Mouse (Mus musculus) heart, adult 2 months (tissue): ENCODE results near the gene Gm28729.

Experiments used
- CTCF ChIP-seq: fragments of 200-600 bp; IDR thresholded peaks from 2 replicates; pipeline ENCODE4 v1.8.1; 2022; ENCODE audit warnings: antibody characterized with exemption, mild to moderate bottlenecking, moderate library complexity
- EP300 ChIP-seq: fragments of 200-500 bp; IDR thresholded peaks from 2 replicates; pipeline ENCODE4 v1.6.1; 2011; ENCODE audit warnings: low read depth, low read length, control low read depth; ENCODE audit not compliant: insufficient read depth
- POLR2A ChIP-seq: fragments of 200-500 bp; IDR thresholded peaks from 2 replicates; pipeline ENCODE4 v1.6.1; 2011; ENCODE audit warnings: mild to moderate bottlenecking, low read depth, low read length, control low read depth; ENCODE audit not compliant: insufficient read depth

- TF ChIP-seq POLR2A = no peak
- TF ChIP-seq CTCF = no peak
- no peak for TF ChIP-seq EP300
Measured at GRCm38 (mm10) chr9:96505156-96505555, 19.9 kb downstream of the Gm28729 start.
